Mouse (Mus musculus) kidney, adult 18-20 months (tissue): ENCODE data around the gene Traf2.

Experiments
- DNase-seq: peaks from one replicate; pipeline ENCODE4 v3.0.0; 2021

Traf2 gene

DNA sequence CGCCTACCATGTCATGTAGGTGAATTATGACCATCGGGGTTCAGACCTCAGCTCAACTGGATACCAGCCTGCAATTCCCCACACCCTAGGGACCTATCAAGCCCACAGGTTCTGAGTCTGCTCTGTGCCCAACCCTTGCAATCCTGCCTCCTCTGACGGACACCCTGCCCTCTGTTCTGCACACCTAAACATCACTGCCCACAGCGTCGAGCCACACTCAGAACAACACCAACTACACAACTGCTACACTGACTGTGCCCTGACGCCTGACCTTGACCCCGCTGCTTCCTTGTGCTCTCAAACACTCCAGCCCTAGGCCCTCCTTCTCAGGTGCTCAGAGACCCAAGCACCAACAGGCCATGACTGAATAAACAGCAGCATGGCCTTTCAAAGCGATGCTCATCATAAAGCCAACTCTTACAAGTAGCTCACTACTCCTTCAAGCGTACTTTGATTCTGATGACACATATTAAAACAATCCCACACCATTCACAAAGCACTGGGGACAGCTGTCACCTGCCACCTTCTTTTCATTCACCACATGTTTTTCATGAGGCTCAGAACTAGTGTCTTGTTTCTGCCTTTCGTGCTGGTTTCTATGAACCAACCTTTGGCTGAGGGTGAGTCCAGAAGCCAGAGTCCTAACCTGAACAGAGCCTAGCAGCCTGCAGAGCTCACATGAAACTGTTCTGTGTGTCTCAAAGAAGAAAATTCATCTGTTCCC lies 4.9 kb downstream of the Traf2 start:
- no peak for DNase-seq

DNA sequence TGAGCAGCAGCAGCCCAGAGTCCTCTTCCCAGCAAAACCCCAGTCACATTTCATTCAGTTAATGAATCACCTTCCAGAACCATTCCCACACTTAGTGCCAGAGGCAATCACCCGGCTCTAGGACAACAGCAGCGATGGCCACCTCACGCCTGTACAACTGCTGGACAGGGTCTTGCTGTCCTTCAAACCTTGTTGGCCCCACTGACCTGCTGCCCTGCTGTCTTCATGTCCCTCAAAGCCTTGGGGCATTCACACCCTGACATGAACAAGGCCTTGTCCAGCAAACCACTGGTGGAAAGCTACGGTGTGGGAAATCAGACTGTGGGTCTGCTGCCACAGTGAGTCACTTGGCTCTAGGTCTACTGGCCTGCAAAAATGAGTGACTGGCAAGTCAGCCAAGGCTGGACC lies 6.2 kb downstream of the Traf2 start:
- DNase-seq: peak; percentile 46

GRCm38 (mm10) chr2:25536531-25536930 lies 10.2 kb downstream of the Traf2 start:
- no peak for DNase-seq

- DNase-seq: no peak
These were observed 11.9 kb downstream of the Traf2 start for GRCm38 (mm10) chr2:25534866-25535182.

DNA sequence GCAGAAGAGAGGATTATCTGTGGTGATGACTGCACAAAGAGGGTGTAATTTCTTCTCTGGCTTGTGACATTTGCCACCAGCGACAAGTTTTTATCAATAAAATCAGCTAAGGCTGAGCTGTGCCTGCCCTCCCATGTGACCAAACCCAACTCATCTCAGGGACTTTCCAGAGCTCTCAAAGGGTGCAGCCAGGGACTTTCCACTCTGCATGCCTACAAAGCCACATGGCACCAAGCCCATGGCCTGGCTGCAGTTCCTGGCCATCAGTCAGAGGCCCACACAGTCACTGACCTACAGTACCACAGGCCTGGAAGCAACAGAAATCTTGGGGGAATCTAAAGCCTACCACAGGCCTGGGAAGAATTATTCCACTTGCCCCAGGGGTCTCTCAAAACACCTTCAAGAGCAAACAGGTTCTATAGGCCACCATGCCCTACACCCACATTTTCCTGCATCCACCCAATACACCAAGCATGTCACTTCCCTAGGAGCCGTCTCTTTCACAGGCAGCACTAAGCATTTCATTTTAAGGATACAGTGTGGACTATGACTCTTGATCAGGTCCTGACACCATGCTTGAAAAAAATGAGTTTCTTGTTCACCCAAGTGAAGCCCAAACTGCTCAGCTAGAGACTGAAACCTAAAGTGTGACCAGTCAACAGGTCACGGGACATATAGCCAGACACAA lies 12.4 kb downstream of the Traf2 start:
- DNase-seq: peak; percentile 78

DNA sequence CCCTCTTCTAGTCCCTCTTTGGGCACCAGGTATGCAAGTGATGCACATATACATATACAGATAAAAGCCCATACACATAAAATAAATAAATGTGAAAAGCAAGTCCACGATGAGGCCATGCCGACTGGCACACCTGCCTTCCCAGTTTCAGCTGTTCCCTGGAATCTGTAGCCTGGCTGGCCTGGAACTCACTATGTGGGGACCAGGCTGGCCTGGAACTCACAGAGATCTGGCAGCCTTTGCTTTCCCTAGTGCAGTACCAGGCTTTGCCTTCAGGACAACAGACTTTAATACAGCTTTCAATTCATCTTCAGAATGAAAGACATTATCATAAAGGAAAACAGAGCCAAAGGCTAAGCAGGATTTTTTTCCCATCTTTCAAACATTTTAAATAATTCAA lies 13.0 kb downstream of the Traf2 start:
- DNase-seq: no peak

- DNase-seq: no peak
These were observed 20.0 kb downstream of the Traf2 start for GRCm38 (mm10) chr2:25526510-25527302.

GRCm38 (mm10) chr2:25509912-25510311 lies 36.8 kb downstream of the Traf2 start:
- no peak for DNase-seq

- no peak for DNase-seq
These were observed 39.8 kb downstream of the Traf2 start for GRCm38 (mm10) chr2:25506964-25507363.

GRCm38 (mm10) chr2:25505860-25506259 lies 40.9 kb downstream of the Traf2 start:
- DNase-seq: no peak

DNA sequence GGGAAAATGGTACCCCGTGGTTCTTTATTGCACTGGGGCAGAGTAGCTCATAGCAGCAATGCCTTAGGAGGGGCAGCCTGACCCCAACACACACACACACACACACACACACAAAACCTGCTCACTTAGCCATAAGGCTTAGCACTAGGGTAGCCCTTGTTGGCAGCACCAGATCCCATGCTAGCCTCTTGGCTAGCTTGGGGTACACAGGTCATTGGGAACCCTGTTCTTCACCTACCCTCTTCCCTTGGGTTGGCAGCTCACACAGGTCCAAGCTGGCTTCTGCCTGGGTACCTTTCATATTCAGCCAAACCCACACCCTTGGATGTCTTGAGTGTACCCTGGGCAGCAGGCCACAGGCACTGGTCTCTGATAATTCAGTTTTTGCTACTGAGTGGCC lies 41.7 kb downstream of the Traf2 start:
- no peak for DNase-seq

- no peak for DNase-seq
These were observed 42.2 kb downstream of the Traf2 start for GRCm38 (mm10) chr2:25504538-25504937.

DNA sequence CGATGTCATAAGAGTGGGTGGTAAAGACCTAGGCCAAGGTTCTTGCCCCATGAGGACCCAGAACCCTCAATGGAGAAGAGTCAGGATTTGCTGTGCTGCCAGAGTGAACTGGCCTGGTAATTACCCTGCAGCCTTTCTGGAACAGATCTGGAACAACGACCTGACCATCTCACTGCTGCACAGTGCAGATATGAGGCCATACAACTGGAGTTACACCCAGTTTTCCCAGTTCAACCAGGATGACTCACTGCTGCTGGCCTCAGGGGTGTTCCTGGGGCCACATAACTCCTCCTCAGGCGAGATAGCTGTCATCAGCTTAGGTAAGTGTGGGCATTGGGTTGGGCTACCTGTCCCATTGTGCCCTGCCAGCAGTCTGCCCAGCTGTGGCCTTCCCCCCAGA lies 44.0 kb downstream of the Traf2 start:
- DNase-seq: no peak

DNA sequence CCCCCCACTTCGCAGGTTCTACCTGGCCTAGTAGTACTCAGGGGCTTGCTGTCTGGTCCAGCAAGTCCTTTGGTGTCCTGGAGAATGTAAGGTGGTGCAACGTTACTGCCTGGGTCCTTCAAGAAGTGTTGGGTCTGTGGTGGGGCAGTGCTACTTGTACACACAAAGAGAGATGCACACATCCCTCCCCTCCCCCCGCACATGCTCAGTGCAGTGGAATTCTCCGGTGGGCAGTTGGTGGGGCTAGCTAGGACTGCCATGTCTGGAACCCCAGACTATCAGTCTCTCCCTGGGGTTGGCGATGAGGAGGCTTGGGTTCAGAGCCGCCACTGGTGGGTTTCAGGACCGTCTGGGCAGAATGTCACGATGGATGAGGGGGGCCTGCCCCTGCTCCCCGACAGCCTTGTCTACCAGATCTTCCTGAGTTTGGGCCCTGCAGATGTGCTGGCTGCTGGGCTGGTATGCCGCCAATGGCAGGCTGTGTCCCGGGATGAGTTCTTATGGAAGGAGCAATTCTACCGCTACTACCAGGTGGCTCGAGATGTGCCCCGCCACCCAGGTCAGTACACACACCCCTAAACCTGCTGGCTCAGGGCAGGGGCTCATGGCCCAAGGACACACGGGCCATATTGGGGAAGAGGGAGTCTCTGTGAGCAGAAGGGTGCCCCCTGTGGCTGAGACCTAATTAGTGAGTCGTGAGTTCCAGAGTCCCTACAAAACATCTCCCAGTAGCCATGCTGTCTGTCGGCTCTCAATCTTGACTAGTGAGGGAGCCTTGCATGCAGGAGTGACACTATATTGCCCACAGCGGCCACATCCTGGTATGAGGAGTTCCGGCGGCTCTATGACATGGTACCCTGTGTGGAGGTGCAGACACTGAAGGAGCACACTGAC lies 44.9 kb downstream of the Traf2 start, which contains the start of gene C8g:
Gene C8g, minus strand, starts transcription at position 127 of the 894 bp plus-strand sequence.
- no peak for DNase-seq

- peak; percentile 85 for DNase-seq
These were observed 45.9 kb downstream of the Traf2 start, which contains the start of gene Fbxw5 for GRCm38 (mm10) chr2:25500576-25501405. Gene Fbxw5, plus strand, starts transcription at chr2:25500750.

- DNase-seq: no peak
These were observed 46.6 kb downstream of the Traf2 start for GRCm38 (mm10) chr2:25500071-25500575.

GRCm38 (mm10) chr2:25498622-25499478 lies 47.9 kb downstream of the Traf2 start:
- DNase-seq: no peak

DNA sequence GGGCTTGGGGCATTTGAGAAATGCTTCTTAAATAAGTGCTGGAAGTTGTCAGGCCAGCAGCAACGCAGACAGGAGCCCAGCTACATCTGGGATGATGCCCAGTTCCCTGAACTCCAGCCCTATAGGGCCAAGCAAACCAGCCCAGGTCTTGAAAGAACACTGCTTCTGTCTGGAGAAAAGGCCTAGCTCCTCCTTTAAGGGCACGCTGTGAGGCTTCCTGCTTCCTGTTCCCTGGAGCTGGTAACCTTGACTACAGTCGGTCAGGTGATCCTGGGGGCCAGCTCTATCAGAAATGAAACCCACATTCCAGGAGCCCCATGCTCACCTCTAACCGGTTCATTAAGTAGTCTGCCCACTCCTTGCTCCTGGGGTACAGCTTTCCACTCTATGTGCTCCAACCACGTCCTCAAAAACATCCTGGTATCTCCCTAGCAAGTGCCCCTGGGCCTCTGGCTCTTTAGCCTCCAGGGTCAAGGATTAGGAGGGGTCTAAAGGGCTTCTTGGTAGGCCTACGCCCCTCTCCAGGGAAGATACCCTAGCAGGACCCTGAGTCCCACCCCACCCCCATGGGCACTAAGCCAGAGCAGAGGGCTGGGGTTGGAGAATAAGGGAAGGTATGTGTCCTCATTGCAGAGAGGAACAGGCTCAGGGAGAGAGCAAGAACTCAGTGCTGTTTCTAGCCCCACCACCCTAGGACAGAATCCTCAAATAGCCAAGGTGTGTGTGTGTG lies 48.7 kb downstream of the Traf2 start:
- no peak for DNase-seq

DNA sequence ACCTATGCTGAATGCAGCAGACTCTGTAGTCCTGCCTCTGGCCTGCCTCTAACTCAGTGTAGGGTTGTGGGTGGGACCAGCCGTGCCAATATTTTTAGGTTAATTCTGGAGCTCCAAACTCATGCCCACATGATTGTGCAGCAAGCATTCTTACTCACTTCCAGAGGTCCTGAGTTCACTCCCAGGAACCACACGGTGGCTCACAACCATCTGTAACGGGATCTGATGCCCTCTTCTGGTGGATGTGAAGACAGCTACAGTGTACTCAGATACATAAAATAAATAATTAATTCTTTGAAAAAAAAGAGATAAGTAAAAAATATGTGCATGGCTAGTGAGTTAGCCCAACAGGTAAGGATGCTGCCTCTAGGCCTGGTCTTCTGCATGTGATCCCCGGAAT lies 50.3 kb downstream of the Traf2 start:
- DNase-seq: no peak

- no peak for DNase-seq
These were observed 53.2 kb downstream of the Traf2 start, which contains the start of gene Lcn12 for GRCm38 (mm10) chr2:25493476-25493961. Gene Lcn12, minus strand, starts transcription at chr2:25493911.
